Mouse (Mus musculus) cerebral cortex, adult 2 months (tissue): ENCODE data around the gene Bcas3.

Source experiments
- WGBS: fragments of 180-500 bp; shearing (Covaris S2); methylation state at CpG from one replicate; pipeline ENCODE4 v1.1.7; 2018; 5-methylcytosine and 5-hydroxymethylcytosine counted together

The Bcas3 gene

GRCm38 (mm10) chr11:85829520-85830440, 476.8 kb downstream of the Bcas3 start:
- WGBS, result 5% methylated on average over 61 of the region's 61 CpGs

GRCm38 (mm10) chr11:85830901-85831341, 478.0 kb downstream of the Bcas3 start:
- 12% methylated on average over 17 of the region's 17 CpGs for WGBS

GRCm38 (mm10) chr11:85831656-85832230, 478.8 kb downstream of the Bcas3 start:
- 5% methylated on average over 33 of the region's 33 CpGs for WGBS

GRCm38 (mm10) chr11:85832231-85832924, 479.4 kb downstream of the Bcas3 start, which contains the start of gene Tbx2:
TSS of gene Tbx2 (plus strand) at chr11:85832551.
- 2% methylated on average over 44 of the region's 52 CpGs for WGBS

- 1% methylated on average over 54 of the region's 54 CpGs for WGBS
Measured at GRCm38 (mm10) chr11:85833081-85833521, 480.1 kb downstream of the Bcas3 start.

GRCm38 (mm10) chr11:85833761-85834385, 480.9 kb downstream of the Bcas3 start:
- WGBS, result 10% methylated on average over 11 of the region's 11 CpGs

- 20% methylated on average over 16 of the region's 17 CpGs for WGBS
Measured at GRCm38 (mm10) chr11:85834386-85834931, 481.5 kb downstream of the Bcas3 start.

GRCm38 (mm10) chr11:85835001-85835752, 482.2 kb downstream of the Bcas3 start:
- WGBS, result 17% methylated on average over 9 of the region's 9 CpGs

- WGBS, result 14% methylated on average over 16 of the region's 16 CpGs
Measured at GRCm38 (mm10) chr11:85835753-85836522, 483.0 kb downstream of the Bcas3 start.

GRCm38 (mm10) chr11:85836523-85837290, 483.7 kb downstream of the Bcas3 start:
- 8% methylated on average over 32 of the region's 32 CpGs for WGBS

- whole genome bisulfite sequencing, result 6% methylated on average over 18 of the region's 18 CpGs
Measured at GRCm38 (mm10) chr11:85837291-85837647, 484.3 kb downstream of the Bcas3 start.

- WGBS, result 4% methylated on average over 64 of the region's 67 CpGs
Measured at GRCm38 (mm10) chr11:85837648-85838423, 484.9 kb downstream of the Bcas3 start.

GRCm38 (mm10) chr11:85838424-85839257, 485.7 kb downstream of the Bcas3 start:
- WGBS, result 29% methylated on average over 20 of the region's 20 CpGs

GRCm38 (mm10) chr11:85839258-85840030, 486.5 kb downstream of the Bcas3 start:
- 53% methylated on average over 7 of the region's 7 CpGs for WGBS

- WGBS, result 28% methylated on average over 27 of the region's 27 CpGs
Measured at GRCm38 (mm10) chr11:85840031-85840802, 487.2 kb downstream of the Bcas3 start.

GRCm38 (mm10) chr11:85840803-85841145, 487.8 kb downstream of the Bcas3 start:
- WGBS, result 7% methylated on average over 21 of the region's 21 CpGs
